In the genomic region with DNA sequence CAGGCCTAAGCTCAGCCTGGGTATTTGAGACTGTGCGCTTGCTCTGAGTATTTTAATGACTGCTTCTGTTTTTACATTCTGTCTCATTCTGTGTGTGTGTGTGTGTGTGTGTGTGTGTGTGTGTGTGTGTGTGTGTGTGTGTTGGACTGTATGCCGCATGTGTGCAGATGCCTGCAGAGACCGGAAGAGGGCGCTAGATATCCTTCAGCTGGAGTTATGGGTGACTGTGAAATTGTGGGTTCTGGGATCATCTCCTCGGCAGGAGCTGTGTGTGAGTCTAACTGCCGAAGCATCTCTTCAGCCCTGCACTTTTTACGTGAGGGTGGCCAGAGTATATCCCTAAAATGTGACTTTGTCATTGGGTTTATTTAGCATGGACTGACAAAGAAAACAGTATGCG, we compare ENCODE assay signal across 30 mouse cellular contexts. TPM values are rescaled to one million over a fixed set of nuclear protein-coding genes. Genes with fewer than 3 reads are reported as not detected.
DNase-seq lines count a peak whose midpoint lies in the region; ATAC-seq and TF ChIP-seq lines count a peak whose summit lies in the region.
"Had no signal": no experiment of that assay in that cellular context is flagged by ENCODE, and none has a peak within 500 bp of the region (broad histone marks: within the 10 kb centered on the region; RNA-seq: fewer than 3 reads in every experiment).

No protein-coding gene starts in this region.

- H3K4me3 ChIP-seq in E14TG2a.4 (replicated peaks; ENCODE audit: low read length) = no peak overlapping the region
- H3K4me3 ChIP-seq in forebrain, postnatal 0 days (ENCODE audit: low read depth, low read length) = no peak overlapping the region
- H3K4me3 ChIP-seq: embryonic facial prominence, embryonic 10.5 days; embryonic facial prominence, embryonic 13.5 days; erythroblast, embryonic 14.5 days; forebrain, embryonic 12.5 days; forebrain, embryonic 15.5 days; heart, embryonic 12.5 days; heart, embryonic 15.5 days; hindbrain, embryonic 10.5 days; hindbrain, embryonic 13.5 days had no signal

- 96% methylated on average over 8 of the region's 8 CpGs for WGBS in forebrain, postnatal 0 days

- H3K27me3 ChIP-seq in E14TG2a.4 (ENCODE audit: insufficient read depth, low read length) = no peaks in the 10 kb centered on the region
- no peaks in the 10 kb centered on the region; the same call in 1 of the 2 replicates for H3K27me3 ChIP-seq in forebrain, postnatal 0 days (ENCODE audit: insufficient read depth, low read length)
- H3K27me3 ChIP-seq: forebrain, embryonic 15.5 days; heart, embryonic 12.5 days had no signal

- H3K27ac ChIP-seq in forebrain, postnatal 0 days (ENCODE audit: low read depth, low read length) = no peak overlapping the region
- H3K27ac ChIP-seq: embryonic facial prominence, embryonic 10.5 days; embryonic facial prominence, embryonic 13.5 days; forebrain, embryonic 12.5 days; forebrain, embryonic 15.5 days; heart, embryonic 15.5 days; hindbrain, embryonic 10.5 days; hindbrain, embryonic 13.5 days had no signal

- peak; percentile 49 for TF ChIP-seq CTCF in E14TG2a.4 (conservative IDR thresholded peaks at IDR 0.05; ENCODE audit: low read length)
- no peak for TF ChIP-seq CTCF in forebrain, postnatal 0 days (IDR thresholded peaks at IDR 0.05; ENCODE audit: low read depth)

- H3K9me3 ChIP-seq in E14TG2a.4 (ENCODE audit: low read length) = no peaks in the 10 kb centered on the region
- H3K9me3 ChIP-seq in forebrain, postnatal 0 days (ENCODE audit: low read length) = no peaks in the 10 kb centered on the region
- H3K9me3 ChIP-seq: embryonic facial prominence, embryonic 10.5 days; embryonic facial prominence, embryonic 13.5 days; forebrain, embryonic 12.5 days; forebrain, embryonic 15.5 days; heart, embryonic 12.5 days; heart, embryonic 15.5 days; hindbrain, embryonic 10.5 days; hindbrain, embryonic 13.5 days had no signal

- H3K9ac ChIP-seq in forebrain, postnatal 0 days = no peak overlapping the region
- H3K9ac ChIP-seq: embryonic facial prominence, embryonic 13.5 days; forebrain, embryonic 12.5 days; forebrain, embryonic 15.5 days; heart, embryonic 12.5 days; heart, embryonic 15.5 days; hindbrain, embryonic 13.5 days had no signal

- DNase-seq in heart, adult 11 months = peak; percentile 74
- no peak for DNase-seq in heart, adult 9 months (ENCODE audit: low spot score in 2 of 2)
- peak; percentile 72 for DNase-seq in R1 (ENCODE audit: low read depth, low spot score)
- DNase-seq in forebrain, postnatal 0 days = no peak
- DNase-seq in adrenal gland, postnatal 14 days = no peak
- DNase-seq: adrenal gland, adult 2 months; adrenal gland, postnatal 25 days; cerebellum, adult 11-12 months; cerebellum, adult 8-10 months; cerebellum, postnatal 10 days; cerebellum, postnatal 36 days; embryo, embryonic 11 days; gastrocnemius, postnatal 10 days; gastrocnemius, postnatal 36 days; heart, postnatal 10 days; heart, postnatal 36 days; kidney, adult 11 months had no signal

- no peak for ATAC-seq in forebrain, postnatal 0 days
- ATAC-seq: forebrain, embryonic 15.5 days; hindbrain, embryonic 16.5 days; inflammation-experienced regulatory T-cells, adult 6 months had no signal

- peaks cover 20% of the 10 kb centered on the region for H3K4me1 ChIP-seq in E14TG2a.4 (replicated peaks; ENCODE audit: low read depth, low read length)
- no peaks in the 10 kb centered on the region for H3K4me1 ChIP-seq in forebrain, postnatal 0 days (ENCODE audit: insufficient read depth)
- H3K4me1 ChIP-seq: embryonic facial prominence, embryonic 10.5 days; embryonic facial prominence, embryonic 13.5 days; forebrain, embryonic 12.5 days; forebrain, embryonic 15.5 days; heart, embryonic 12.5 days; heart, embryonic 15.5 days; hindbrain, embryonic 10.5 days; hindbrain, embryonic 13.5 days had no signal

- no peaks in the 10 kb centered on the region for H3K36me3 ChIP-seq in E14TG2a.4 (ENCODE audit: insufficient read depth, low read length)
- H3K36me3 ChIP-seq in forebrain, postnatal 0 days (ENCODE audit: insufficient read depth) = no peaks in the 10 kb centered on the region
- H3K36me3 ChIP-seq: embryonic facial prominence, embryonic 10.5 days; embryonic facial prominence, embryonic 13.5 days; forebrain, embryonic 12.5 days; forebrain, embryonic 15.5 days; heart, embryonic 12.5 days; heart, embryonic 15.5 days; hindbrain, embryonic 10.5 days; hindbrain, embryonic 13.5 days had no signal

- H3K4me2 ChIP-seq in forebrain, postnatal 0 days (ENCODE audit: low read depth) = no peak overlapping the region
- H3K4me2 ChIP-seq: embryonic facial prominence, embryonic 13.5 days; forebrain, embryonic 12.5 days; forebrain, embryonic 15.5 days; heart, embryonic 12.5 days; heart, embryonic 15.5 days; hindbrain, embryonic 13.5 days had no signal

RNA-seq across cellular contexts. Expression of a gene that starts 23.7 kb away (rescaled TPM):
- total RNA-seq in forebrain, postnatal 0 days (2014; rRNA removed) = 120 and 187 TPM in 2 replicates
- polyA plus RNA-seq in forebrain, postnatal 0 days (2015; fragmentation: Nextera tagmentation; extraction: Ambion mirVana) = 166 and 184 TPM in 2 replicates
- total RNA-seq in adrenal gland, postnatal 14 days (2021) = 151 and 169 TPM in 2 replicates

RNA-seq across cellular contexts. Expression of a gene that starts 34.2 kb away (rescaled TPM):
- total RNA-seq in forebrain, postnatal 0 days (2014; rRNA removed) = 0.77 and 0.95 TPM in 2 replicates
- 0.88 and 0.93 TPM in 2 replicates for polyA plus RNA-seq in forebrain, postnatal 0 days (2015; fragmentation: Nextera tagmentation; extraction: Ambion mirVana)
- total RNA-seq in adrenal gland, postnatal 14 days (2021) = 3.3 and 3.5 TPM in 2 replicates
- total RNA-seq: granulocyte monocyte progenitor cell, adult 5-6 weeks had no signal
- polyA plus RNA-seq: erythroblast, embryonic 14.5 days had no signal

Comparison
In these comparisons a context has a peak if more than half of its experiments do, and no peak if none do; other contexts are left out.
1. DNase-seq: peak in heart, adult 11 months (single experiment) and R1 (single experiment); none in heart, adult 9 months (0 of 2), forebrain, postnatal 0 days (single experiment) and adrenal gland, postnatal 14 days (single experiment).